Mouse (Mus musculus) thymus, postnatal 10 days (tissue): ENCODE measurements around the gene Vmn1r4.
A peak's percentile ranks its signal among the peaks of the same experiment; 100 is the strongest.

Experiments used
- DNase-seq, 2 experiments: peaks; one replicate each; pipeline ENCODE4 v3.0.0; 2021; ENCODE audit warnings: low spot score in 2 of 2

The Vmn1r4 gene

DNA sequence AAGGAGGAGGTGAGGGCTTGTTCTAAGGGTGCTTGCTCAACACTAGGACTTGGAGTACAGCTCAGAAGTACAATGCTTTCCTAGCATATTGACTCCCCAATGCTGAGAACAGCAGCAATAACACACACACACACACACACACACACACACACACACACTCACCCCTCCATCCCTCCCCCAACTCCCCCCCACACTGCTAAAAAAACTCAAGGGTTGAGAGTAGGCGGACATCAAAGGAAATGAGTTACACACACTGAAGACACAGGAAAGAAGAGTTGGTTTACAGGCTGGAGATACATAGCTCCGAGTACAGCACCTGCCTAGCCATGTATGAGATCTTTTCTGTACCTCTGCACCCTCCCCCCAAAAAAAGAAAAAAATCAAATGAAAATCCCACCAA lies 7.5 kb upstream of the Vmn1r4 start:
- DNase-seq: peak; percentile 27 to 59

DNA sequence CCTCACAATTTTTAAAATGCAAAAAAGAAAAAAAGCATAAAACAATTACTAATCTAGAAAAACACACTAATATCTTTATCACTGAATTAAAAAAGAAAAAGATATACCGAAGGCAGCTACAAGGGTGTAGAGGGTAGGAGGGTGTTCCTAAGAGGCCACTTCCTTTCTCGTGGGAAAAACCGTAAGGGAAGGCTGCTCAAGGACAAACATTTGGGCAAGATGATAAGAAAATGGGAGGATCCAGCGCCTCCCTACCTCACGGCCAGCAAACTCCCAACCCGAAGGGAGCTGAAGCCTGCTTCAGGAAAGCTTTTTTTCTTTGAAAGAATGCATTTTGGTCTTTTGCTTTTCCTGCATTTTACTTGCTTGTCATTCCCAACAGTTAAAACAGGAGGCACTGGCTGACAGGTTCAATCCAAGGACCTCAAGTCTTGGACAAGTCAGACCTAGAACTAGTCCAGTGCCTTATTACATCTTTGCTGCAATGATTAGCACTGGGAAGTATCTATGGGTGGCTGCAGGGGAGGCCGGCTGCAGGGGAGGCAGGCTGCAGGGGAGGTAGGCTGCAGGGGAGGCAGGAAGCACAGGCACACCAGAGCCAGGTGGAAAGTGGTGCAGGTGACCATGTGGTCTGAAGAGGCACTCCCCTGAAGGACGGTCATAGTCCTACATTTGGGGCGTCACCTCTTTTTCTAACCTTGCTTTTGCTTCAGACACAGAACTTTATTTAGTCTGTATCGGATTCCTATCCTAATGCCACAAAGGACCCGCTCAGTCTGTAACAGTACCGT lies 6.0 kb upstream of the Vmn1r4 start:
- DNase-seq: peak in 1 of 2 experiments; percentile 14

DNA sequence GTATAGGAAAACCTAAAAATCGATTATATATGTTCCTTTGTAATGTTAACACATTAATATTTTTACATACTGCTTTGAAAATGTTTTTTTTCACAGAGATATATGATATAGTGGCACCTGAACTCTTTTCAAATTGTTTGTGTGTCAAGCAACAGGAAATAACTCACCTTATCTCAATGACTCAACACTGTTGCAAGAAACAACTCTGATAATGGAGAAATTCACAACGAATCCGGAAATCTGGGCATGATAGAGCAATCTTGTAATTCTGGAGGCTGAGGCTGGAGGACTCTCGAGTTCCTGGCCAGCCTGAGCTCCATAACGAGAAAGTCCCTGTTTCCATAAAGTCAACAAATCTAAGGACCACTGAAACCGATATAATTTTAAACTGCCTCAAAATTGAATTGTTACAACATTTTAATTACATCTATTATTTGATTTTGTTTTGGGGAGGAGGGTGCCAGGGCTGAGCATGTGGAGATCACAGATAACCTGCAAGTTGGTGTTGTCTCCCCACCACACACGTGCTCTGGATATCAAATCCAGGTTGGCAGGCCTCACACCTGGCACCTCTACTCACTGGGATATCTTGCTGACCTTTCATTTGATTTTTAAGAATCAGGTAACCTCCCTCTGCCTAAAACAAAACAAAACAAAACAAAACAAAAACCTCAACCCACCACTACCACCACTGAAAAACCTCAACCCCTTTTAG lies 4.3 kb upstream of the Vmn1r4 start:
- DNase-seq: no peak

DNA sequence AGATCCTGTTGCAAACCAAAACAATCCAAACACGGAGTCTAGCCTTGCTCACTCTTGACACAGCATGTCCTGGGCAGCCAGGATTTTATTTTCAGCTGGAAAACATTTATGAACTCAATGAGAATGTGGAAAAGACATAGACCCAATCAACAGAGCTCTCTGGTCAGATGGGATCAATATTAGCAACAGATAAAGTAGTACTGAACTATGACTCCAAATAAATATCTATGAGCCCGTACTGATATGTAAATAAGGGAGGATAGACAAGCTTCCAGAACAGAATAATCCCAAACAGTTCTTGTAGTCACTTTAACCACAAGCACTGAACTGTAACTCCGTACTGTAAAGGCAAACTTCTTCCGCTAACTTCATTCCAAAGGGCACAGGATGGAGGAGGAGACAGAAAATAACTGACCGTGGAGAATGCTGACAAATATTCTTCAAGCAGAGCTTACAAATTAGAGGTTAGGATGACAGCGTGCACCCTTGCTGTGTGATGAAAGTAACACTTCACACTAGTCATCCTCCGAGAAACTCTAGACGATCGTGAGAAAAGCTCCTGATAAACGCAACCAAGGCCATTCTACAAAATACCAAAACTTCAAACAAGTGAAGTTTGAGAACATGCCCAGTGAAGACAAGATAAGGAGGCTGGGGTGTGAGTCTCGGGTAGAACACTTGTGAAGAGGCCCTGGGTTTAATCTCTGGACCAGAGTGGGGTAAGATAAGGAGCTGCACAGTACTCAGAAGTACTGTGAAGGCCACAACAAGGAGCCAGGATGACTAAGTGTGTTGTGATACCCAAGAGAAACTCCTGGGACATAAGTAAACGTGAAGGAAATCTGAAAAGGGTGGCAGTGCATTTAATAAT lies 3.4 kb upstream of the Vmn1r4 start:
- DNase-seq: no peak

DNA sequence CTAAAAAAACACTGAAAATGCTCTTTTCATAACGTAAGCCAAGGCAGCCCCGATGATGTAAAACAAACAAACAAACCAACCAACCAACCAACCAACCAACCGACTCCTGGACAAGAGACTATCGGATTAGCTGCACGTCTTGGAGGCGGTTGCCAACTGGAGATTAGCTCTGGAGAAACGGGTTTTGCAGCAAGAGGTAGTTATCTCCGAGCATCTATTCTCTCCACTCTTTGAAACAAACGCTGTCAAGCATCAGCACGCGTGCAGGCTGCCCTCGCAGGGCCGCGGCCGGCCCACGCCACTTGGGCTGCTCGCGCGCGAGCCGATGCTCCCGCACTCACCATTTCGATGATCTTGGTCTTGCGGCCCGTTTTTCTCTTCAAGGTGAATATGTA lies 487 bp upstream of the Vmn1r4 start:
- no peak for DNase-seq

DNA sequence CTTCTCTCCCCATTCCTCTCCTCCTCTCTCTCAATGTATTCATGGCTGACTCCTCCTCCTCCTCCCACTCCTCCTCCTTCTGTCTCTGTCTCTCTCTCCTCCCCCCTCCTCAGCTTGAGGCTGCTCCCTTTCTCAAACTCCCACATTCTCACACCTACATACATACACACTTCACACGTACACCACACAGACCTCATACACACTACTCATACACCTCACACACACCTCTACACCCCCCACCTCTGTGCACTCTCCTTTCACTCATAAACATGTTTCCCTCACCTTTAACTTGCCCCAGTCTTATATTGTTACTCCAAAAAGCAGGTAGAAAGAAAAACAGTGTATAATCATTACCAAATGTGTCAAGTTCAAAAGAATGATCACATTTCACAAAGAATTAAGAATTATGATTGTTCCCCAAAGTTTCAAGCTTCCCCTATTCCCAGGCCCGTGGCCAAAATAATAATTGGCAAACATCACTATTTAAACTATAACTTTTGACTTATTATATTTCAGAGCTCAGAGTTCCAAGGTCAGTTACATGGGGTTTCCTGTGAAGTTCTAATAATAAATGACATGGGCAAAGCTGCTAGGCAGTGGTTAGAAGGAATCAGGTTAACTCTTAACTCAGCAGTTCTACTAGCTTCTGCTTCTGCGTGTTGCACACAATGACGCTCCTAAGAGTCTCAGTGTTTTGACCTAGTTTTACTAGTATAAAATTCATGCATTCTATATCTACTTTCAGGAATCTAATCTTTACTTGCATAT lies 8.0 kb downstream of the Vmn1r4 start:
- DNase-seq: no peak

DNA sequence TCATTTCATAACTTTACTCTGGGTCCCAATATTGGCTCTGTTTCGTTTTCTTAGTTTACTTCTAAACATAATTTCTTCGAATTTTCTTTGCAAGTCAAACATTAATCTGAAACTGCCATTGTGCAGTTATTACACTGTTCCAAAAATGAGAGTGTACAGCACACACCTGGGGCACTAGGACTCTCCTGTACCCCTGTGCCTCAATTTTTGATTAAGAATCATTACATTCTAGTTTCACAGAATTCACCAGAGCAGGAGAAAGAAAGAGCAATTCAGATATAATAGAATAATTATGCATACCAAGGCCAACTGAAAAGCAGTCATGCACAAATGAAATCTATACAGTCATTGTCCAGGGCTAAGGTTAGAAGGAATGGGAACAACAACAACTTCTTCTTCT lies 8.6 kb downstream of the Vmn1r4 start:
- no peak for DNase-seq

DNA sequence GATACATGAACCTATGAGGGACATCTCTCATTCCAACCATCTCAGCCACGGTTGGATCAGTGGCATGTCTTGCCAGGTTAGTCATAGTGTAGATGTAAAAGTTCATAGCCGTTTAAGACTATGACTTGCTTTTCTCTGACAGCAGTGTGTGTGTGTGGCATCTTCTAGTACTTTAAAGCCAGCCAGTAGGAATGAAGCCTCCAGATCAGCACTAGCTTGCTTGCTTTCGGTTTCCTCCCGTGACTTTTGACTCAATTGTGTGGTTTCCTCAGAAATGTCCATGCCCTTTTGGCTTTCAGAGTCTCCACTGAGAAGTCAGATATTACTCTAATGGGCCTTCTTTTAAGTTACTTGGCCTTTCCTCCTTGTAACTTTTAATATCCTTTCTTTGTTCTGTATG lies 10.6 kb downstream of the Vmn1r4 start:
- no peak for DNase-seq

DNA sequence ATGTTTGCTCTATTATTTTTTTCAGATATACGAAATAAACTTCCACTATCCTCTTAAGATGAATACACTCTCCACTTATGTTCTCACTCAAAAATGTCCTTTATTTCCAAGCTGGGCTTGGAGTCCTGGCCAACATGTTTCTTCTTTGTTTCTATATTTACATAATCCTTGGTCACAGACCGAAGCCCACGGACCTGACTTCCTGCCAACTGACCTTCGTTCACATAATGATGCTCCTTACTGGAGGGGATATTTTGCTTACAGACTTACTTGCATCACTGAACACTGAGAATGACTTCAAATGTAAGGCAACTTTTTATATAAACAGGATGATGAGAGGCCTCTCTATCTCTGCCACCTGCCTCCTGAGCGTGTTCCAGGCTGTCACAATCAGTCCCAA lies 32.6 kb downstream of the Vmn1r4 start:
- DNase-seq: no peak

DNA sequence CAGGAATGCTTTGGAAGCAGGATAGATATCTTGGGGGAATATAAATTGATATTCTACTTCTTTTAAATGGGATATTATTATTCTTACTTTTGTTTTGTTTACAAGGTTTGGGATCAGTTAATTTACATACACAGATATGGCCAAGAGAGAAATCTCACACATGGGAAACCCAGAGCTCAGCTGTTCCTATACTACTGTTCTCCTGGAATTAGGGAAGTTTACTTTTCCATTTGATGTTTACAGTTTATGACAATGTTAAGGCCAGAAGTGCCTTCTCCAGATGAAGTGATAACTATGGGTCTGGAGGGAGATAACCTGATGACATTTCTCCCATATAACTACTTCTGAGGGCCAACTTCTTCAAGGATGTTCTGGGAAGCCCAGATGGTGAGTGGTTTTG lies 46.2 kb downstream of the Vmn1r4 start, which contains the start of gene Vmn1r5:
Gene Vmn1r5 (plus strand): TSS at position 301 of the 400 bp plus-strand sequence.
- no peak for DNase-seq

DNA sequence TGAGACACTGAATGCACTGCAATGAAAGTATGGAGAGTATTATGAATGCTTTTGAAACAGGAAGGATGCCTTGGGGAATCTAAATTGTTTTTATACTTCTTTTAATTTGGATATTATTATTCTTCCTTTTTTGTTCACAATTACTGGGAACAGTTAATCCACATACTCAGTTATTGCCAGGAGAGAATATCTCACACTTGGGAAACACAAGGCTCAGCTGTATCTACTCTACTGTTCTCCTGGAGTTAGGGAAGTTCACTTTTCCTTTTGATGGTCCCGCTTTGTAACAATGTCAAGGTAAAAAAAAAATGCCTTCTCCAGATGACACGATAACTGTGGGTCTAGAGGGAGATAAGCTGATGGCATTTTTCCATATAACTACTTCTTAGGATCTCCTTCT lies 73.1 kb downstream of the Vmn1r4 start, which contains the start of gene Vmn1r6:
Gene Vmn1r6 (plus strand): TSS at position 301 of the 400 bp plus-strand sequence.
- DNase-seq: no peak
